Comparison of ENCODE assay signal across 8 mouse cellular contexts in genomic region chr3:146058263-146058662, GRCm38 (mm10). TPM values are rescaled to one million over a fixed set of nuclear protein-coding genes. Genes with fewer than 3 reads are reported as not detected.
DNase-seq lines count a peak whose midpoint lies in the region; ATAC-seq and TF ChIP-seq lines count a peak whose summit lies in the region.

No protein-coding gene starts in this region.

- no peaks in the 10 kb centered on the region for H3K4me1 ChIP-seq in cerebellum, adult 2 months (ENCODE audit: control insufficient read depth, insufficient read depth, low read length)
- no peaks in the 10 kb centered on the region for H3K4me1 ChIP-seq in liver, embryonic 14.5 days (replicated peaks; ENCODE audit: control insufficient read depth in 2 of 2, insufficient read depth in 2 of 2, low read length in 1 of 2)

- no peak for TF ChIP-seq EP300 in liver, embryonic 14.5 days (IDR thresholded peaks at IDR 0.05; ENCODE audit: low read depth)

- H3K4me3 ChIP-seq in cerebellum, adult 2 months (replicated peaks; ENCODE audit: insufficient read depth, low read depth, low read length) = no peak overlapping the region
- no peak overlapping the region for H3K4me3 ChIP-seq in liver, embryonic 14.5 days (ENCODE audit: insufficient read depth in 1 of 2, low read depth in 2 of 2, low read length in 2 of 2)

- no peak overlapping the region for H3K9ac ChIP-seq in liver, embryonic 14.5 days (replicated peaks)

- intact Hi-C loops in heart, postnatal 14 days (cut with DNase I) = loop anchor here (1.0 to 5.0 kb wide), 2 partner anchors 106 to 120 kb away; no protein-coding TSS in a partner anchor

- no peak for TF ChIP-seq POLR2A in cerebellum, adult 2 months (IDR thresholded peaks at IDR 0.05; ENCODE audit: borderline replicate concordance, insufficient read depth, low read length)

- DNase-seq in cerebellum, adult 2 months = no peak
- no peak for DNase-seq in cerebellum, adult 11-12 months
- peak; percentile 23 for DNase-seq in ovary, postnatal 36 days (ENCODE audit: low spot score)
- no peak for DNase-seq in ovary, postnatal 10 days (ENCODE audit: low spot score)
- peak; percentile 21 for DNase-seq in c-Kit-positive CD71-positive TER-119-negative erythroid progenitor cells, embryonic 14.5 days (ENCODE audit: low read depth)
- DNase-seq in heart, postnatal 14 days = peak; percentile 62 to 79
- DNase-seq in liver, embryonic 14.5 days (ENCODE audit: low read depth in 3 of 3, low spot score in 3 of 3) = no peak
- DNase-seq in retina, postnatal 7 days (ENCODE audit: low read depth, low spot score) = peak; percentile 43

- no peak for ATAC-seq in liver, embryonic 14.5 days (ENCODE audit: insufficient read depth)

- H3K27me3 ChIP-seq in cerebellum, adult 2 months (ENCODE audit: control insufficient read depth, insufficient read depth, low read length) = no peaks in the 10 kb centered on the region
- no peaks in the 10 kb centered on the region; the same call in 1 of the 2 replicates for H3K27me3 ChIP-seq in liver, embryonic 14.5 days (ENCODE audit: control insufficient read depth, insufficient read depth, low read length)

- TF ChIP-seq CTCF in cerebellum, adult 2 months (IDR thresholded peaks at IDR 0.05; ENCODE audit: borderline replicate concordance, insufficient read depth, low read depth, low read length) = peak; percentile 60; the same call in 1 of the 2 replicates
- TF ChIP-seq CTCF in liver, embryonic 14.5 days (IDR thresholded peaks at IDR 0.05; ENCODE audit: low read depth) = peak; percentile 67

- H3K4me2 ChIP-seq in liver, embryonic 14.5 days (ENCODE audit: low read depth) = no peak overlapping the region

- H3K27ac ChIP-seq in cerebellum, adult 2 months (ENCODE audit: insufficient read depth, low read length) = no peak overlapping the region
- H3K27ac ChIP-seq in liver, embryonic 14.5 days = no peak overlapping the region

- no peaks in the 10 kb centered on the region for H3K36me3 ChIP-seq in liver, embryonic 14.5 days (replicated peaks; ENCODE audit: control insufficient read depth, insufficient read depth, low read depth)

- H3K9me3 ChIP-seq in liver, embryonic 14.5 days (ENCODE audit: control insufficient read depth, low read length) = no peaks in the 10 kb centered on the region

- WGBS in cerebellum, adult 2 months = 5% methylated on average over 4 of the region's 4 CpGs
- WGBS in liver, embryonic 14.5 days (ENCODE audit: insufficient replicate concordance) = 14% methylated on average over 4 of the region's 4 CpGs

RNA-seq across cellular contexts. Expression of gene Wdr63, which starts 49.7 kb away (rescaled TPM):
- 0.31 and 0.38 TPM in 2 replicates for polyA plus RNA-seq in cerebellum, adult 2 months (2012; rRNA removed)
- under 1 TPM in 1 of 2 experiments, not detected in 1; 0.55 TPM for total RNA-seq in heart, postnatal 14 days (2021)
- polyA plus RNA-seq in liver, embryonic 14.5 days (2012; rRNA removed) = 0.04 TPM in 1 of 2 replicates, not detected in the other
- 0.15 and 0.32 TPM in 2 replicates for polyA plus RNA-seq in liver, embryonic 14.5 days (2014; fragmentation: Nextera tagmentation; extraction: Ambion mirVana)

RNA-seq across cellular contexts. Expression of gene Mcoln3, which starts 59.0 kb away (rescaled TPM):
- polyA plus RNA-seq in cerebellum, adult 2 months (2012; rRNA removed) = 0.07 and 0.40 TPM in 2 replicates
- under 1 TPM in 1 of 2 experiments, not detected in 1; 0.34 TPM for total RNA-seq in heart, postnatal 14 days (2021)
- polyA plus RNA-seq in liver, embryonic 14.5 days (2012; rRNA removed) = 0.05 and 0.11 TPM in 2 replicates
- polyA plus RNA-seq in liver, embryonic 14.5 days (2014; fragmentation: Nextera tagmentation; extraction: Ambion mirVana) = 0.11 and 0.25 TPM in 2 replicates

Comparison
In these comparisons a context has a peak if more than half of its experiments do, and no peak if none do; other contexts are left out.
1. DNase-seq: peak in ovary, postnatal 36 days (single experiment), c-Kit-positive CD71-positive TER-119-negative erythroid progenitor cells, embryonic 14.5 days (single experiment), heart, postnatal 14 days (2 of 2) and retina, postnatal 7 days (single experiment); none in cerebellum, adult 2 months (0 of 2), cerebellum, adult 11-12 months (single experiment), ovary, postnatal 10 days (single experiment) and liver, embryonic 14.5 days (0 of 3).